Mouse (Mus musculus) testis, postnatal 10 days (tissue): ENCODE results near the gene 1810013L24Rik.
A peak's percentile ranks its signal among the peaks of the same experiment; 100 is the strongest.
"Not testable (repeated sequence)": the region's sequence is repeated elsewhere in the genome, so short reads cannot be mapped to it uniquely, and the experiment has no call there.

Source experiments
- DNase-seq: peaks from one replicate; pipeline ENCODE4 v3.0.0; 2021; ENCODE audit warnings: low spot score

1810013L24Rik gene

GRCm38 (mm10) chr16:8836876-8837275 is 7.0 kb downstream of the 1810013L24Rik start:
- DNase-seq, result no peak

DNA sequence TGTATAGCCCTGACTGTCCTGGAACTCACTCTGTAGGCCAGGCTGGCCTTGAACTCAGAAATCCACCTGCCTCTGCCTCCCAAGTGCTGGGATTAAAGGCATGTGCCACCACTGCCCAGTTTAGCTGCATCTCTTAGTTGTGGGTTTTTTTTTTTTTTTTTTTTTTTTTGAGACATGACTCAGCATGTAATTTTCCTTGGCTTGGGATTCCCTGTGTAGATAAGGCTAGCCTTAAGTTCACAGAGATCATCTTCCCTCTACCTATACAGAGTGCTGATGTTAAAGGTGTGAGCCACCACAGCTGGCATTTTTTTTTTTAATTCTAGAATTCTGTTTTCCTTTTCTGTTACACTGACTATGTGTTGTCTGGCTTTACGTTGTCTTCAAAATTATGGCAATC is 7.7 kb downstream of the 1810013L24Rik start:
- DNase-seq, result no peak

GRCm38 (mm10) chr16:8838921-8839320 is 9.0 kb downstream of the 1810013L24Rik start:
- no peak for DNase-seq

- no peak for DNase-seq
These were observed 10.7 kb downstream of the 1810013L24Rik start for GRCm38 (mm10) chr16:8840557-8840956.

- no peak for DNase-seq
These were observed 13.1 kb downstream of the 1810013L24Rik start for GRCm38 (mm10) chr16:8842962-8843361.

GRCm38 (mm10) chr16:8843580-8844175 is 13.8 kb downstream of the 1810013L24Rik start:
- DNase-seq, result no peak

- no peak for DNase-seq
These were observed 16.1 kb downstream of the 1810013L24Rik start for GRCm38 (mm10) chr16:8845986-8846385.

GRCm38 (mm10) chr16:8848309-8849068 is 18.6 kb downstream of the 1810013L24Rik start:
- no peak for DNase-seq

GRCm38 (mm10) chr16:8849929-8850328 is 20.0 kb downstream of the 1810013L24Rik start:
- DNase-seq, result no peak

DNA sequence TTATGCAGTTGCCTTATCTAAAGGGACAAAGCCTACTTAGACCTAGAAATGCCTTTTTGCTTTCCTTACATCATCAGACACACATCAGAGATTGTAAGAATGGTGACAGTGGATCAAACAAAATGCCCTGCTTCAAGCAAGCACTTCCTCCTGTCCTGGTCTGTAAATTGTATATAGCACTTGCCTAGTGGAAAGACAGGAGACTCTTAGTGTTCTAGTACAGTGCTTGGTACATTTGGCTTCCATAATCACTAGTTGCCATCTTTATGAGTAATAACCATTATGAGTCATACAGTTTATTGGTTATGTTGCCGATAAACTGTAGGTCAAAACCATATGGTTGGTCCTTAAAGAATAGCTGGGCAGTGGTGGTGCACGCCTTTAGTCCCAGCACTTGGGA is 25.2 kb downstream of the 1810013L24Rik start:
- DNase-seq, result no peak

DNA sequence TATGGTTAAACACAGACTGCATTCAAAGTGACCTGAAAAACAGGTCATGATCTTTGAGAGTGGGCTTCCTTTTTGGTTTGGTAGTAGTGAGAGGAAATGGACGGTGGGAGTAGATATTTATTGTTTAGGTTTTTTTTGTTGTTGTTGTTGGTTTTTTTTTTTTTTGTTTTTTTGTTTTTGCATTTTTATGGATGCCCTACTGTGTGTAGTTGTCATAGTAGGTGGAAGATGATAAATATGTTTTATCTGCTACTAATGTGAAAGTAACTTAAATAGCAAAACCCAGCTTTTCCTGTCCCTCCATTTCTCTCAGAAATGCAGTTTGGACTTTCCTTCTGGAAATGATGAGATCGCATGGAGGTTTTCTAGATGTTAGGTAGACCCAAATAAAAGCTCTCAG is 26.9 kb downstream of the 1810013L24Rik start:
- DNase-seq, result no peak

DNA sequence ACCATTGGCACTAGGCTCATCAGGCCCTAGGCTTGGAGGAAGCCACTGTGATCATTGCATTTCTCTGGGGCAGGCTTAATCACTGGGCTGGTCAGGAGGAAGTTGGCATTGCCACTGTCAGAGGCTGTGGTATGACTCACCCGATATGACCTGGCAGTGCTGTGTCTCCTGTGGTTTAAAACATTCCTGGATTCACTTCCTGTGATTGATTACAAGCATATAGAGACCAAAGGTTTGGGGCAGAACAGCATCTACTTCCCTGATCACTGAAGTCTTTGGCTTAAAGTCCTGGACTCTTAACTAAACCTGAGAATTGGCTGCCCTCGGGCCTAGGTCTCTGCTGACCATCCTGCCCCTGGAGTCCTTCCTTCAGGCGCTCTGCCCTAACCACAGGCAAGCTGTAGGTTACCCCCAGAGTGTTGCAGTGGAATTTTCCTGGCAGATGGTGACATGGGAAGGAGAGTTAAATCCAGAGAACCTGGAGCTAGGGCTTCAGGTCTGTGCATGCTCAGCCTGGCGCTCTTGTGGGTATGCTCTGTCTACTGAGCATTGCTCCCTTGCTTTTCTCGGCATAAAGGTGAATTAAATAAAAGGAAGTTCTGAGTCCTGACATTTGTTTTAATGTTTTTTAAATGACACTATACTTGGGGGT is 32.6 kb downstream of the 1810013L24Rik start:
- no peak for DNase-seq

- DNase-seq, result no peak
These were observed 34.3 kb downstream of the 1810013L24Rik start for GRCm38 (mm10) chr16:8864223-8864631.

- DNase-seq, result no peak
These were observed 37.6 kb downstream of the 1810013L24Rik start for GRCm38 (mm10) chr16:8867406-8867955.

DNA sequence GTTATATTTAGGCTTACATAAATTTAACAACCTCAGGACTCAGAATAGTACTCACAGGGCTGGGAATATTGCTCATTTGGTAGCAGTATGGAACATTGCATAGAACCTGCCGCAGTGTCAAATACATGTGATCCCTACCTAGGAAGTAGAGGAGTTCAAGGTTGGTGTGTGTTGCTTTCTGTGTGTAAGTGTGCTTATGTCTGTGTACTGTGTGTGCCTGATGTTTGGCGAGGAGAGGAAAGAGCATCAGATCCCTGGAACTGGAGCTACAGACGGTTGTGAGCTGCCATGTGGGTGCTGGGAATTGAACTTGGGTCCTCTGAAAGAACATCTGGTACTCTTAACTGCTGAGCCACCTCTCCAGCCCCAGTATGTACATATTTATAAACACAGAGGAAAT is 38.6 kb downstream of the 1810013L24Rik start:
- DNase-seq, result no peak

DNA sequence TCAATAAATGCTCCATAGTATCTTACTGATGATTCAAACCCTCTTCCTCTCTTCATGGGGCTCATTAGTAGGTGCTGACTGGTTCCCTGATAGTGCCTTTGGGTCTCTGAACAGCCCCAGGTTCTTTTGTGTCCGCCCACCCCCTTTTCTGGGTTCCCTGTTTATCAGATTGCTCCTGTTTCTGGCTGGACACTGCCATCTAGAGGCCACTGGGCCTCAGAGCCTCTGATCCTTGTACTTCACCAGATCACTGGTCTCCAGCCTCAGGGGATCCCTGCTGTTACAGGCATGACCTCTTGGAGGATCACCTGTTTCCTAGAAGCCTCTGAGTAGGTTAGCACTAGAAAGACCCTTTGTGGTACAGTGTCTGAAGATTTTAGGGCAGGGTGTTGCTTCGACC is 39.8 kb downstream of the 1810013L24Rik start:
- DNase-seq, result peak; percentile 74

DNA sequence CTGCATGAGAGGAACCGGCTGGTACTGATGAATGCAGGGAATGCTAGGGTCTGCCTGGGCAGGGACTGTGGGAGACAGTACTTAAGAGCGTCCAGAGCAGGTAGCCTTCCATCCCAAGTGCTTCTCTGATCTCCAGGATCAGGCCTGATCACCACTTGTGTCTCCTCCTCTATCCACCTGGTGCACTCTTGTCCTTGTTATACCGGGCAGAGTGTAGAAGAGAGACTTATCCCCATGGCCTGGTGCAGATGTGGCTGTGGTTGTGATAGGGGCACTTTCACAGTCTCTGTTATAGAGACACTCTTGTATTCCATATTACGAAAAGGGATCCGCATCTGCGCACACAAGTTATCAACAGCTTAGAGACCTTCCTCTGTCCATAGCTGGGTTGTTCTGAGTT is 41.5 kb downstream of the 1810013L24Rik start:
- DNase-seq, result no peak

GRCm38 (mm10) chr16:8872019-8872418 is 42.1 kb downstream of the 1810013L24Rik start:
- DNase-seq, result no peak

- DNase-seq, result no peak
These were observed 42.6 kb downstream of the 1810013L24Rik start for GRCm38 (mm10) chr16:8872486-8872885.

DNA sequence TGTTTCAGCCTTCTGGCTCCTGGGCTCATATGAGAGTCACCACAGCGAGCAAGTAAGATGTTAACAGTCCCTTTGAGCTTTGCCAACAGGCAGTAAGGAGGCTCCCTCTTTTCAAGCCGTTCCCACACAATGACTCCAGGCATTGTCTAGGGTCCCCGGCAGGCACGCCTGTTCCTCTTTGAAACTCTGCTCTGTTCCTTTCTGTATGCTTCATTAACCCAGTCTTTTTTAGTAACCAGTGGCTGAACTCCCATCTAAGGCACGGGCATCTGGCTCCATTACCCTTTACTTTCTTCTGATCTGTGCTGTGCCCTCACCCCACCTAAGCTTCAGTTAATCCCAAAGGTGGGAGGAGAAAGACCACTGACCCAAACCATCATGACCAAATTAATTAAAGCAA is 50.2 kb downstream of the 1810013L24Rik start:
- DNase-seq, result no peak

DNA sequence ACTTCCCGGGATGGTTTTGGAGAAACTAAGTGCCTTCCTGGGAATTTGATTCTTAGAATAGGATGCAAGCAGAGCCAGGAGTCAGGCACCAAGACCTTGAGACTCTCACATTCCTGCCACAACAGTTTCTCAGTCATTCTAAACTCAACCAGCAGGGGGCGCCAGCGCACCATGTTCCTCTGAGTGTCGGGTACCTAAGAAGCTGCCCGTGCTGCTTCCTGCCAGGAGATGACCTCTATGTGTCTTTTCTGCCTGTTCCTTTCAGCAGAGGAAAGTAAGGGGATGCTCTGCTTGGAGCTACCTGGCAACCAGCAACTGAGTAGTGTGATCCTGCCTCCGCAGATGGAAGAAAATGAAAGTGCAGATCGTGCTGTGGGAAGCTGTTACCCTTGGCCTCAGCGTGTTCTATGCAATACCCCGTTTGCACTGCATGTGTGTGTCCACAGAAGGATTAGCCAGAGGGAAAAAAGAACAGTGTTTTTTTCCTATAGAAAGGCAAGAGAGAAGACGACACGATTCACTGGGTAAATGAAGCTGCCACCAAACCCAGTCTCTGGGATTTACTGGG is 53.9 kb downstream of the 1810013L24Rik start:
- DNase-seq, result peak; percentile 93

GRCm38 (mm10) chr16:8894214-8894613 is 64.3 kb downstream of the 1810013L24Rik start:
- DNase-seq, result not testable (repeated sequence)

DNA sequence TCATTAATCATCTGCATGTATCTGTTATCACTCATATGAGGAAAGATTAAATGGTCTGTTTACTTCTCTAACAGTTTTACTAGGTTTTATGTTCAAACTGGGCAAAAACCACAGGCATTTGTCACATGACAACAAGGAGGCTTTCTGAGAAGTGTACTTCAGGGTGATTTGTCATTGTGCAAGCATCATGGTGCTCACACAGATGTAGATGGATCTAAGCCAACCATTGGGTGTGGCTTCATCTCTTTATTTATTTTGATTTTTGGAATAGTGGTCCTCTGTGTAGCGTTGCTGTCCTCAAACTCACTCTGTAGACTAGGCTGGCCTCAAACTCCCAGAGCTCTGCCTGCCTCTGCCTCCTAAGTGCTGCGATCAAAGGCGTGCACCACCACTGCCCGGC is 65.4 kb downstream of the 1810013L24Rik start:
- no peak for DNase-seq
